Mouse (Mus musculus): ENCODE results near the gene Sox3.

- TF ChIP-seq CTCF (IDR thresholded peaks at IDR 0.05; ENCODE audit: control insufficient read depth, insufficient read depth, insufficient replicate concordance, low read depth, low read length): no peak
- TF ChIP-seq POLR2A (IDR thresholded peaks at IDR 0.05; ENCODE audit: control insufficient read depth, low read depth, low read length): no peak
Observed at GRCm38 (mm10) chrX:60899546-60899945, 6.3 kb upstream of the Sox3 start.

Data from testis, adult 2 months (tissue).